Mouse (Mus musculus) lung, embryonic 16.5 days (tissue): ENCODE results near the gene Slc24a4. TPM values are rescaled to one million over a fixed set of nuclear protein-coding genes. Genes with fewer than 3 reads are reported as not detected.

ENCODE experiments used
- ATAC-seq: fragments of 200-750 bp; cut with Nextera tagmentation; 2 replicates; pipeline ENCODE4 v1.8.0; 2017; ENCODE audit warnings: low read depth, mild to moderate bottlenecking, moderate library complexity
- H3K27ac ChIP-seq: fragments of 300-500 bp; sonication (generic); 2 replicates; pipeline ENCODE4 v1.5.1; 2014; ENCODE audit warnings: mild to moderate bottlenecking, control low read depth, low read length
- H3K27me3 ChIP-seq: fragments of 300-500 bp; sonication (generic); 2 replicates; pipeline ENCODE4 v1.6.1; 2014; ENCODE audit warnings: low read depth, low read length, mixed read lengths; ENCODE audit not compliant: control insufficient read depth, insufficient read depth
- H3K36me3 ChIP-seq: fragments of 300-500 bp; sonication (generic); 2 replicates; pipeline ENCODE4 v1.6.1; 2014; ENCODE audit warnings: low read length; ENCODE audit not compliant: control insufficient read depth, insufficient read depth
- H3K4me1 ChIP-seq: fragments of 300-500 bp; sonication (generic); replicated peaks from 2 replicates; pipeline ENCODE4 v1.6.1; 2014; ENCODE audit warnings: low read length, mixed read lengths; ENCODE audit not compliant: control insufficient read depth, insufficient read depth
- H3K4me2 ChIP-seq: fragments of 300-500 bp; sonication (generic); 2 replicates; pipeline ENCODE4 v1.6.1; 2014; ENCODE audit warnings: low read depth, low read length, control low read depth
- H3K4me3 ChIP-seq: fragments of 300-500 bp; sonication (generic); 2 replicates; pipeline ENCODE4 v1.5.1; 2014; ENCODE audit warnings: mild to moderate bottlenecking, low read length, control low read depth
- H3K9ac ChIP-seq: fragments of 300-500 bp; sonication (generic); 2 replicates; pipeline ENCODE4 v1.6.1; 2014; ENCODE audit warnings: low read length, control low read depth
- H3K9me3 ChIP-seq: fragments of 300-500 bp; sonication (generic); 2 replicates; pipeline ENCODE4 v1.6.1; 2016; ENCODE audit warnings: low read length; ENCODE audit not compliant: control insufficient read depth
- WGBS: fragments of 180-500 bp; shearing (Covaris S2); extraction: QIAGEN DNeasy Blood & Tissue Kit; methylation state at CpG from one replicate; pipeline ENCODE4 v1.1.7; 2014; 5-methylcytosine and 5-hydroxymethylcytosine counted together
- polyA plus RNA-seq: library from polyadenylated mRNA; unstranded; fragments of >200 nt; fragmentation: Nextera tagmentation; extraction: Ambion mirVana; gene quantifications from 2 replicates; pipeline ENCODE4 v1.2.1, GENCODE M21; 2015

The Slc24a4 gene
- polyA plus RNA-seq, 1 experiment from 2014 or later: 3.1 TPM

DNA sequence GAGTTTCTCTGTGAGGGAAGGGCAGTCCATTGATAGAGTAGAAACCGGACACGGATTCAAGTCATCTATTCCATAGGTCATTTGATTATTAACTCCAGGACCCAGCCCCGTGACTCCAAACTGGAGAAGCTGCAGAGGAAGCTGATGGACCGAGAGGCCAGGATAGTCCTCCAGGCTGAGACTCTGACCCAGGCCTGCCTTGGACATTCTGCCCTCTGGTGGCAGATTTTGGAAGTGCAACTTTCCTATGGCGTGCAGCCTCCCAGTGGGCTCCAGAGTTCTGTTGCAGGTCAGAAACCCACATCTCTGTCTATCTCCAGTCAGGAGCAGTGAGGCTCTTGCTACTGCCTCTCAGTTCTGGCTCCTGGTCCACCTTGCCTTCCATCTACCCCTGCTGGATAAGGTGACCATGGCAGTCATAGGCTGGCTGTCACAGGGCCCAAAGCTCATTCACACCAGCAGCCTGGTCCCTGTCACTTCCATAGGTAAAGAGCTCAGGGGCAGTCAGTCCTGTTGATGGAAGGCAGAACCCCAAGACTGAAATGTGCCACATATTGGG, 53.3 kb downstream of the Slc24a4 start:
- H3K27me3 ChIP-seq: no peaks in the 10 kb centered on the region
- 48% methylated on average over 5 of the region's 5 CpGs for WGBS
- no peak overlapping the region for H3K4me2 ChIP-seq
- H3K27ac ChIP-seq: no peak overlapping the region
- no peak for ATAC-seq
- H3K4me1 ChIP-seq: peaks cover 26% of the 10 kb centered on the region
- no peaks in the 10 kb centered on the region for H3K36me3 ChIP-seq
- H3K9ac ChIP-seq: no peak overlapping the region
- H3K4me3 ChIP-seq: no peak overlapping the region
- no peaks in the 10 kb centered on the region for H3K9me3 ChIP-seq

DNA sequence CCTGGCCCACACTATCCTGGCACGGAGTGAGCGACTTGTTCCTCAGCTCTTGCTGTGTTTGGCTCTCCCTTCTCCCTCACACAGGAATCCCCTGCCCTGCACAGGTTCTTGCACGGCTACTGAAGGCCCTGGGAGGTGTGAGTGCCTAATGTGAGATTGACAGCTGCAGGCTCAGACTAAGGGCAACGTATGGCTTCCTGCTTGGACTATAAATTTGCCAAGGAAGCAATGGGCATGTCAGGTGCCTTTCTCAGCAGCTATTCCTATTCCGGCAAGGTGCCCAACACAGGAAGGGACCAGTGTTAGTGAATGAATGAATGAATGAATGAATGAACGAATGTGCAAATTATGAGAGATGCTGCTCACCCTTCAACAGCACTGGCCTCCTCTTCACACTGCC, 54.1 kb downstream of the Slc24a4 start:
- Histone ChIP-seq H3K27me3 (no peaks in the 10 kb centered on the region), H3K4me1 (peaks cover 23% of the 10 kb centered on the region), H3K9me3 (no peaks in the 10 kb centered on the region), H3K27ac (no peak overlapping the region), H3K4me2 (no peak overlapping the region), H3K4me3 (no peak overlapping the region), H3K9ac (no peak overlapping the region), H3K36me3 (no peaks in the 10 kb centered on the region)
- no peak for ATAC-seq
- 68% methylated on average over 6 of the region's 6 CpGs for WGBS

DNA sequence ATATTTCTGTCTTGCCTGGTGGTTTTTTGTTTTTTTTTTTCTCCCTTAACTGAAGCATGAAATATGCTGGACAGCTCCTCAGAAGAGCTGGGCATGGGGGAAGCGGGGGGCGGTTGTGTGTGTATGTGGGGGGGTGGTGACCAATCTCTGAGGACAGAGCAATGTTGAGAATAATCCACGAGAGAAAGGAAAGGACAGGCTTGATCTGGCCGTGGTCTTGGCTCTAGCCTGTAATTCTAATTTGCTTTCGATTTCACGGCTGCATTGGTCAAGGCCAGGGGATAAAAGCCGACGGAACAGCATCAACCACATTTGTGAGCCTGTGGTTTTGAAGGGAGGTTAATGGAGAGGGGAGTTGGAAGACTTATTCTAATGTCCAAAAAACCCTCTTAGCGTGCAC, 54.7 kb downstream of the Slc24a4 start:
- H3K36me3 ChIP-seq: no peaks in the 10 kb centered on the region
- peaks cover 18% of the 10 kb centered on the region for H3K4me1 ChIP-seq
- H3K27me3 ChIP-seq: no peaks in the 10 kb centered on the region
- 0 out of 2 replicates have a peak, but pooled peaks cover 3% of the 10 kb centered on the region for H3K9me3 ChIP-seq
- ATAC-seq: no peak
- 67% methylated on average over 9 of the region's 9 CpGs for WGBS
- no peak overlapping the region for H3K9ac ChIP-seq
- H3K27ac ChIP-seq: no peak overlapping the region
- no peak overlapping the region for H3K4me3 ChIP-seq
- no peak overlapping the region for H3K4me2 ChIP-seq

DNA sequence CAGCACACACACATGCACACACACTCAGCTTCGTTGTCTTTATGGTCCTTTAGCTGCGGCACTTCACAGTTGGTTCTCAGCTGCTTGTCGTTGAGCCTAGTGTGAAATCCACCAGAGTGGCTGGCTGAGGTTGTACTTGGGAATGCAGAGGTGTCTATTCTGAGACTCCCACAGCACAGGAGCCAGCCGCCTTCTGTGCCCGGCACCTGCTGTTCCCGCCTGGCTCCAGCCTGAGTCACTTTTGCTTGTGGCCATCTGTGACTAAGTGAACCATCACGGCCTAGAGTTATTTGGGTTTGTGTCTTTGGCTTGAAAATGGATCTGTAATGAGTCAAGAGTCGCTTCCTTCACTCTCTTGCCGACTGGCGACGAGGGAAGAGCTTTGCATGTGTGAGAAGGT, 62.3 kb downstream of the Slc24a4 start:
- Histone ChIP-seq H3K27ac (no peak overlapping the region), H3K27me3 (no peaks in the 10 kb centered on the region), H3K9me3 (0 out of 2 replicates have a peak, but pooled peaks cover 6% of the 10 kb centered on the region), H3K4me3 (no peak overlapping the region), H3K4me1 (no peaks in the 10 kb centered on the region), H3K4me2 (no peak overlapping the region), H3K36me3 (no peaks in the 10 kb centered on the region), H3K9ac (no peak overlapping the region)
- no peak for ATAC-seq
- 73% methylated on average over 11 of the region's 11 CpGs for WGBS

DNA sequence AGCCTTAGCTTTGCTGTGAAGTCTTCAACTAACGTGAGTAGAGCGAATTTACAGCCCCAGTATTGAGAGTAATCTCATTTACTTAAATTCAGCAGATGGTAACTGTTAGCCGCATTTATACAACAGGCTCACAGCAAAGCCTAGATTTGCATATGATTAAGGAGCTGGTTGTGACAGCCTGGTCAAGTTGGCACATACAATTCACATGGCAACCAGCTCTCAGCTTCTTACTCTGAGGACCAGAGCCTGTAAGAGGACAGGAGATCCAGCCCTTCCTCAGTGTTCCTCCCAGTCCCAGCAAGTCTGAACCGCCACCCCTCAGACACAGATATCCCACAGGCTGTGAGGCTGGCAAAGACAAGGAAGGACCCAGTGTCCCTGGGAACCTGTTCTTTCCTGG, 73.0 kb downstream of the Slc24a4 start:
- H3K9me3 ChIP-seq: no peaks in the 10 kb centered on the region
- H3K36me3 ChIP-seq: no peaks in the 10 kb centered on the region
- H3K4me3 ChIP-seq: no peak overlapping the region
- no peak overlapping the region for H3K9ac ChIP-seq
- no peak overlapping the region for H3K27ac ChIP-seq
- H3K4me1 ChIP-seq: no peaks in the 10 kb centered on the region
- no peak overlapping the region for H3K4me2 ChIP-seq
- WGBS: 67% methylated on average over 4 of the region's 4 CpGs
- no peaks in the 10 kb centered on the region for H3K27me3 ChIP-seq
- ATAC-seq: no peak

DNA sequence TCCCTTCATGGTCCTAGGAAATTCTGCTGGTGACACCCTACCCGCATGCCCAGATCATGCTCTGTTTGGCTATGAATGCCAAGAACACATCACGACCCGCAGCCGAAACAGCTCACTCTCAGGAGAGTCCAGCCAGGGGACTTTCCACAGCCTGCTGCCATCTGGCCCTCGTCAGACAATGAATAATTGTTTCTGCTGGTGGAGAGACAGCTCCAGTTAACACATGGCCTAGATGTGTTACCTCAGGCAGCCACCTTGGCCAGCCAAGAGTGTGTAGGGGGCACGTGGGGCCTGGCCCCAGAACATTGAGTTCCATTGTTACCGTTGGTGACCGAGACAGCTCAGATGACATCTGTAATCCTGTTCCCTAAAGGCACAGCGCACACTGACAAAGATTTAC, 74.4 kb downstream of the Slc24a4 start:
- Histone ChIP-seq H3K9me3 (no peaks in the 10 kb centered on the region), H3K4me2 (no peak overlapping the region), H3K27me3 (no peaks in the 10 kb centered on the region), H3K27ac (no peak overlapping the region), H3K4me3 (no peak overlapping the region), H3K4me1 (no peaks in the 10 kb centered on the region), H3K9ac (no peak overlapping the region), H3K36me3 (no peaks in the 10 kb centered on the region)
- peak; percentile 87 for ATAC-seq
- WGBS: 30% methylated on average over 9 of the region's 9 CpGs

DNA sequence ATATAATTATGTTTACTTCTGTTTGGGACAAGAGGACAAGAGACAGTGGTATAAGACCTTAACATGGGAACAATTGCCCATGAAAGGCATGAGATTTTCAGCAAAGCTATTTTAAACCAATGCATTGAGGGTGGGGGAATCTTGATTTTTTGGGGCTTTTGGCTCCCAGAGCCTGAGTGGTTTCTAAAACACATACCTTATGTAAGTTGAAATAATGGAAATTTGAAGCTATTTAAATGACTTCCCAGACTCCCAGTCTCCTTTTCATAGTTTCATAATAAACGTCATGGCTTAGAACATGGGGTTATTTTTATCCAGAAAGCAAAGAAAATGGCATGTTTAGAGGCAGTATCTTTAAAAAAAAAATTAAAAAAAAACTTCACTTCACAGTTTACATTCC, 77.9 kb downstream of the Slc24a4 start:
- Histone ChIP-seq H3K4me1 (no peaks in the 10 kb centered on the region), H3K9me3 (no peaks in the 10 kb centered on the region), H3K9ac (no peak overlapping the region), H3K27ac (no peak overlapping the region), H3K4me2 (no peak overlapping the region), H3K36me3 (no peaks in the 10 kb centered on the region), H3K4me3 (no peak overlapping the region), H3K27me3 (no peaks in the 10 kb centered on the region)
- ATAC-seq: no peak
- 47% methylated on average over 1 of the region's 1 CpGs for WGBS

DNA sequence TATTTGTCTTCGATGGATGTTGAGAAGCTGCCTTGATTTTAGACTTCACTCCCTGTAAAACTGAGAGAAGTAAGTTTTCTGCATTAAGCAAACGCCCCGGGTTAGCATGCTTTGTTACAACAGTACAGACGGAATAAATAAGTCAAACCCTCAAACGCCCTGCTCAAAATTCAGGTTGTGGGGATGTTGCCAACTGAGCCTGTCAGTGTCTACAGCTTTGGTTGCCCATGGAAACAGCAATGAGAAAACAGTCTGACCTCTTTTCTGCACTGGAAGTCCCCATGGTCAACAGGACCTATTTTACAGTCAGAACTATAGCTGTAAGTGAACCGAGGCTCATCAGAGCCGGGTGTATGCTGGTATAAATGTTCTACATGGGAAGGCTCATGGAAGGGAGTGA, 78.7 kb downstream of the Slc24a4 start:
- 84% methylated on average over 7 of the region's 7 CpGs for WGBS
- ATAC-seq: no peak
- no peaks in the 10 kb centered on the region for H3K36me3 ChIP-seq
- H3K4me2 ChIP-seq: no peak overlapping the region
- no peak overlapping the region for H3K27ac ChIP-seq
- no peaks in the 10 kb centered on the region for H3K27me3 ChIP-seq
- no peaks in the 10 kb centered on the region for H3K4me1 ChIP-seq
- no peaks in the 10 kb centered on the region for H3K9me3 ChIP-seq
- H3K9ac ChIP-seq: no peak overlapping the region
- H3K4me3 ChIP-seq: no peak overlapping the region

DNA sequence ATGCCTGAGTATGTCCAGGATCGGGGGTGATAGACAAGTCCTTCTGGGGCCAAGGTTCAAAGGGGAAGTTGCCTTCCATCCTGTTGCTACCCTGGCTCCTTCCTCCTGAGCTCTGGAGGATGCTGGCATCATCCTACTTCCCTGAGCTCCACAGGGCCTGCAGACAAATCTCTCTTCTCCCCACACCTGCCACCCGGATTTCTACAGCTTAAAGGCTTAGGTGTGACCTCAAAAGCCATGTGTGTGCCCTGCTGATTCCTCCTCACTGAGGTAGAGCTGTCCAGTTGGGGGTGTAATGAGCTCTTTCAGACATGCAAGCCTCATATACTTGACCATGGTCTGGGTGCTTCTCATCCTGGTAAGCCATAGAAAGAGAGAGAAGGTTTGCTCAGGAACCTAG, 82.3 kb downstream of the Slc24a4 start:
- Histone ChIP-seq H3K27me3 (no peaks in the 10 kb centered on the region), H3K4me2 (no peak overlapping the region), H3K36me3 (no peaks in the 10 kb centered on the region), H3K9me3 (no peaks in the 10 kb centered on the region), H3K27ac (no peak overlapping the region), H3K4me3 (no peak overlapping the region), H3K4me1 (peaks cover 8% of the 10 kb centered on the region), H3K9ac (no peak overlapping the region)
- ATAC-seq: no peak
- 63% methylated on average over 2 of the region's 2 CpGs for WGBS

DNA sequence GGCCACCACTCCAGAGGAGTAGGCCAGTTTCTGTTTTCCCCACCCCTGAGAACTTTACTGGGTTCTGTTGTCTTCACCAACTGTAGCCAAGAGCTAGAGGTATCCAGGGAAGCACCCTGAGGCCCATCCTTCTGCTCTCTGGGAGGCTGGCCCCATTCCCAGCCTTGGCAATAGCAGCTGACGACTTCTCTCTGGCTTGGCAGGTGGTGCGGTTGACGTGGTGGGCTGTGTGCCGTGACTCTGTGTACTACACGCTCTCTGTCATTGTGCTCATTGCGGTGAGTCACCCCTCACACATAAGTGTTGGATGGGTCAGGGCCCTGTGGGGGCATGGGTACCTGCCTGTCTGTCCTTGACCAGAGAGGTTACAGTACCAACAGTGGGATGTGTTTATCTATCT, 94.9 kb downstream of the Slc24a4 start:
- Histone ChIP-seq H3K9ac (no peak overlapping the region), H3K4me1 (no peaks in the 10 kb centered on the region), H3K9me3 (no peaks in the 10 kb centered on the region), H3K27ac (no peak overlapping the region), H3K36me3 (no peaks in the 10 kb centered on the region), H3K4me3 (no peak overlapping the region), H3K4me2 (no peak overlapping the region), H3K27me3 (no peaks in the 10 kb centered on the region)
- no peak for ATAC-seq
- WGBS: 82% methylated on average over 6 of the region's 6 CpGs
